Mouse (Mus musculus): ENCODE results near the gene Carns1. TPM values are rescaled to one million over a fixed set of nuclear protein-coding genes. Genes with fewer than 3 reads are reported as not detected.

Gene Carns1
- total and polyA plus RNA-seq, 3 experiments, result 0.63 to 0.81 TPM; not detected in 1

- Histone ChIP-seq H3K4me1 (ENCODE audit: control insufficient read depth in 1 of 2, insufficient read depth in 2 of 2, low read length in 2 of 2) (peaks cover 6 to 34% of the 10 kb centered on the region in 2 experiments), H3K9me3 (replicated peaks; ENCODE audit: insufficient read depth, low read length) (no peaks in the 10 kb centered on the region), H3K27me3 (ENCODE audit: control insufficient read depth in 1 of 2, insufficient read depth in 2 of 2, low read length in 2 of 2) (no peaks in the 10 kb centered on the region), H3K36me3 (ENCODE audit: control insufficient read depth in 1 of 2, insufficient read depth in 2 of 2, low read length in 2 of 2) (peaks cover 0 to 23% of the 10 kb centered on the region in 2 experiments; a peak in 3 of 4 replicates), H3K27ac (ENCODE audit: control insufficient read depth, low read depth, low read length) (peak within 1 kb of the TSS; percentile 90), H3K9ac (ENCODE audit: control insufficient read depth, low read depth, low read length, poor library complexity, severe bottlenecking) (peak within 1 kb of the TSS; percentile 86), H3K4me3 (ENCODE audit: control insufficient read depth in 1 of 2, insufficient read depth in 1 of 2, low read depth in 2 of 2, low read length in 2 of 2) (peak within 1 kb of the TSS; percentile 72 to 82), H3K79me2 (ENCODE audit: control insufficient read depth, insufficient read depth, low read length, poor library complexity) (peaks cover 16% of the 10 kb centered on the region)
- DNase-seq (ENCODE audit: low read depth, low spot score), result peak; percentile 99
- TF ChIP-seq SMC3 (IDR thresholded peaks at IDR 0.05; ENCODE audit: low read depth, low read length) (no peak), RAD21 (IDR thresholded peaks at IDR 0.05; ENCODE audit: low read depth, low read length) (no peak), ZMIZ1 (IDR thresholded peaks at IDR 0.05; ENCODE audit: low read depth, low read length) (peak; percentile 82; the same call in 1 of the 2 replicates), TAL1 (IDR thresholded peaks at IDR 0.05; ENCODE audit: low read length) (no peak), ETS1 (IDR thresholded peaks at IDR 0.05; ENCODE audit: low read depth, low read length) (peak; percentile 75), CHD1 (IDR thresholded peaks at IDR 0.05; ENCODE audit: low read depth, low read length) (no peak), CTCF (IDR thresholded peaks at IDR 0.05 in 2 of 3, conservative IDR thresholded peaks at IDR 0.05 in 1 of 3; ENCODE audit: control insufficient read depth in 1 of 3, insufficient read depth in 1 of 3, low read depth in 2 of 3, low read length in 3 of 3, poor library complexity in 1 of 3, severe bottlenecking in 1 of 3) (no peak), MEF2A (IDR thresholded peaks at IDR 0.05; ENCODE audit: extremely low read depth, insufficient replicate concordance, low read depth, low read length, poor library complexity, severe bottlenecking) (no peak), E2F4 (IDR thresholded peaks at IDR 0.05; ENCODE audit: borderline replicate concordance, low read depth, low read length) (peak; percentile 78; the same call in 1 of the 2 replicates), MYC (IDR thresholded peaks at IDR 0.05; ENCODE audit: low read depth, low read length) (peak; percentile 60; the same call in 1 of the 2 replicates), UBTF (IDR thresholded peaks at IDR 0.05; ENCODE audit: borderline replicate concordance, insufficient read depth, low read depth, low read length) (no peak), POLR2AphosphoS2 (IDR thresholded peaks at IDR 0.05; ENCODE audit: low read length) (peak; percentile 79; the same call in 1 of the 2 replicates), GABPA (IDR thresholded peaks at IDR 0.05; ENCODE audit: low read depth, low read length) (no peak), TBP (IDR thresholded peaks at IDR 0.05; ENCODE audit: low read depth, low read length) (peak; percentile 93), POLR2AphosphoS5 (IDR thresholded peaks at IDR 0.05; ENCODE audit: borderline replicate concordance, low read depth, low read length) (0 out of 2 replicates have a peak, but pooled peaks have one; percentile 61), ZC3H11A (IDR thresholded peaks at IDR 0.05; ENCODE audit: low read depth, low read length) (no peak), MAX (IDR thresholded peaks at IDR 0.05; ENCODE audit: low read length) (peak; percentile 98), EP300 (IDR thresholded peaks at IDR 0.05; ENCODE audit: low read depth in 1 of 2, low read length in 2 of 2) (no peak), GATA1 (IDR thresholded peaks at IDR 0.05; ENCODE audit: low read depth, low read length) (no peak), CHD2 (IDR thresholded peaks at IDR 0.05; ENCODE audit: low read length) (no peak), NRF1 (IDR thresholded peaks at IDR 0.05; ENCODE audit: insufficient read depth, low read depth, low read length, poor library complexity, severe bottlenecking) (peak; percentile 37; the same call in 1 of the 2 replicates), TCF12 (IDR thresholded peaks at IDR 0.05; ENCODE audit: low read depth, low read length) (peak; percentile 13), MYB (IDR thresholded peaks at IDR 0.05; ENCODE audit: low read depth, low read length) (peak; percentile 58; the same call in 1 of the 2 replicates), HCFC1 (IDR thresholded peaks at IDR 0.05; ENCODE audit: low read depth, low read length) (peak; percentile 79), ELF1 (IDR thresholded peaks at IDR 0.05; ENCODE audit: low read depth, low read length) (0 out of 2 replicates have a peak, but pooled peaks have one; percentile 14), USF2 (IDR thresholded peaks at IDR 0.05; ENCODE audit: borderline replicate concordance in 1 of 2, insufficient read depth in 1 of 2, low read depth in 1 of 2, low read length in 2 of 2) (peak; percentile 99), BHLHE40 (IDR thresholded peaks at IDR 0.05; ENCODE audit: borderline replicate concordance, low read depth, low read length) (peak; percentile 97), MXI1 (IDR thresholded peaks at IDR 0.05; ENCODE audit: low read depth, low read length) (peak; percentile 89), NELFE (IDR thresholded peaks at IDR 0.05; ENCODE audit: low read depth, low read length) (peak; percentile 86), MAFK (IDR thresholded peaks at IDR 0.05; ENCODE audit: borderline replicate concordance, low read depth, low read length) (no peak), SIN3A (IDR thresholded peaks at IDR 0.05; ENCODE audit: low read length) (peak; percentile 94), ZKSCAN1 (IDR thresholded peaks at IDR 0.05; ENCODE audit: low read depth, low read length) (no peak), RCOR1 (IDR thresholded peaks at IDR 0.05; ENCODE audit: low read depth, low read length) (no peak), MAZ (IDR thresholded peaks at IDR 0.05; ENCODE audit: low read depth, low read length) (peak; percentile 69; the same call in 1 of the 2 replicates), ZNF384 (IDR thresholded peaks at IDR 0.05; ENCODE audit: low read depth, low read length) (no peak), USF1 (IDR thresholded peaks at IDR 0.05; ENCODE audit: low read depth, low read length) (peak; percentile 98)
Observed at GRCm38 (mm10) chr19:4201291-4201909, 26.1 kb upstream of the Carns1 start, which contains the start of gene Rad9a. TSS of gene Rad9a (minus strand) at chr19:4201662.

All from MEL (cell line).